Mouse (Mus musculus) neural tube, embryonic 14.5 days (tissue): ENCODE results near the gene Gps2. TPM values are rescaled to one million over a fixed set of nuclear protein-coding genes. Genes with fewer than 3 reads are reported as not detected.

ENCODE experiments used
- ATAC-seq: fragments of 200-750 bp; cut with Nextera tagmentation; 2 replicates; pipeline ENCODE4 v1.8.0; 2017; ENCODE audit warnings: low read depth, mild to moderate bottlenecking, moderate TSS enrichment, moderate library complexity
- H3K27ac ChIP-seq: fragments of 300-500 bp; sonication (generic); 2 replicates; pipeline ENCODE4 v1.5.1; 2014; ENCODE audit warnings: low read depth, mild to moderate bottlenecking, control low read depth, low read length, moderate library complexity, mixed read lengths
- H3K27me3 ChIP-seq: fragments of 300-500 bp; sonication (generic); 2 replicates; pipeline ENCODE4 v1.6.1; 2014; ENCODE audit warnings: low read length; ENCODE audit not compliant: control insufficient read depth, insufficient read depth
- H3K36me3 ChIP-seq: fragments of 300-500 bp; sonication (generic); 2 replicates; pipeline ENCODE4 v1.6.1; 2014; ENCODE audit warnings: low read length, mixed read lengths; ENCODE audit not compliant: control insufficient read depth, insufficient read depth
- H3K4me1 ChIP-seq: fragments of 300-500 bp; sonication (generic); 2 replicates; pipeline ENCODE4 v1.6.1; 2014; ENCODE audit warnings: low read length; ENCODE audit not compliant: control insufficient read depth, insufficient read depth
- H3K4me2 ChIP-seq: fragments of 300-500 bp; sonication (generic); 2 replicates; pipeline ENCODE4 v1.6.1; 2014; ENCODE audit warnings: mild to moderate bottlenecking, low read depth, low read length, control low read depth
- H3K4me3 ChIP-seq: fragments of 300-500 bp; sonication (generic); 2 replicates; pipeline ENCODE4 v1.5.1; 2014; ENCODE audit warnings: low read depth, low read length, control low read depth, mixed read lengths
- H3K9ac ChIP-seq: fragments of 300-500 bp; sonication (generic); replicated peaks from 2 replicates; pipeline ENCODE4 v1.6.1; 2014; ENCODE audit warnings: low read depth, mild to moderate bottlenecking, control low read depth, low read length, mixed read lengths
- H3K9me3 ChIP-seq: fragments of 300-500 bp; sonication (generic); 2 replicates; pipeline ENCODE4 v1.6.1; 2016; ENCODE audit warnings: low read length; ENCODE audit not compliant: control insufficient read depth
- WGBS: fragments of 180-500 bp; shearing (Covaris S2); extraction: QIAGEN DNeasy Blood & Tissue Kit; methylation state at CpG from one replicate; pipeline ENCODE4 v1.1.7; 2014; 5-methylcytosine and 5-hydroxymethylcytosine counted together
- polyA plus RNA-seq: library from polyadenylated mRNA; unstranded; fragments of >200 nt; fragmentation: Nextera tagmentation; extraction: Ambion mirVana; gene quantifications from 2 replicates; pipeline ENCODE4 v1.2.1, GENCODE M21; 2014

Gene Gps2
- polyA plus RNA-seq, 1 experiment from 2014 or later = 65.4 TPM

DNA sequence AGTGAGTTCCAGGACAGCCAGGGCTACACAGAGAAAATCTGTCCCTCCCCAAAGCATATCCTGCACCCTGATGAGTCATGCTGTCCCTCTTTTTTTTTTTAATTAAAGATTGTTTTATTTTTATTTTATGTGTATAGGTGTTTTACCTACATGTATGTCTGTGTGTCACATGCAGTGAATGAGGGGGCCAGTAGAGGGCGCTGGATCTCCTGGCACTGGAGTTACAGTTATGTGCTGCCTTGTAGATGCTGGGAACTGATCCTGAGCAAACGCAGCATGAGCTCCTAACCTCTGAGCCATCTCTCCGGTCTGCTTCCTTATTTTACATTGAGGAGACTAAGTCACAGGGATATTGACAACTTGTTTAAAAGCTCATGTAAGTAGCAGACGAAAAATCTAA, 30.6 kb upstream of the Gps2 start:
- no peaks in the 10 kb centered on the region for H3K27me3 ChIP-seq
- WGBS = 62% methylated on average over 4 of the region's 4 CpGs

DNA sequence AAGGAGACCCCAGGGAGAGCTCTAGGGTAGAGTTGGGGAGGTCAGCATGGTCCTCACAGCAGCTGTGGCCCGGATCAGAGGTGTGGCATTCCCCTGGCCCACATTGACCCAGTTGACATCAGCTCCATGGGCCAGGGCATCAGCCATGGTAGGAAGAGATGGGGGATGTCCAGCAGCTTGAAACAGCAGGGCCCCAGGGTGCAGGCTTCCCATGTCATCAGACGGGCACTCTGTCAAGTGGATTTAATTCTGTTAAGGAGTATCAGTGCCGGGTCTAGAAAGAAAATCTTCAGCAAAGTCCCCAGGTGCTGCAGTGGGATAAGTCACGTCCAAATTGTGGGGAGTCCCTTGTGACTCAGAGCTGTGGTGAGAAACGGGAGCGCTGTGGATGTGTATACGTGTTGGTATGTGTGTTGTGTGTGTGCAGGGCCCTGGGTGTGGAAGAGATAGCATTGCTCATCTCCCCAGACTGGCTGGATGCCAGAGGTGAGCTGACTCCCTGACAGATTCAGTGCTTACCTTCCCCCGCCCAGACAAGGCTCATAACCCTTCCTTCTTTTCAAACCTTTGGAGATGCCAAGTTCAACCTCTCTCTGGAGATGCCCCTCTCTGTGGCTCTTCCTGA, 30.0 kb upstream of the Gps2 start:
- no peak overlapping the region for H3K9ac ChIP-seq
- 90% methylated on average over 8 of the region's 8 CpGs for WGBS
- peaks cover 5% of the 10 kb centered on the region; the same call in 1 of the 2 replicates for H3K4me1 ChIP-seq
- H3K4me3 ChIP-seq = no peak overlapping the region
- no peak overlapping the region for H3K4me2 ChIP-seq
- ATAC-seq = no peak
- H3K9me3 ChIP-seq = no peaks in the 10 kb centered on the region
- no peaks in the 10 kb centered on the region for H3K36me3 ChIP-seq
- H3K27me3 ChIP-seq = no peaks in the 10 kb centered on the region
- no peak overlapping the region for H3K27ac ChIP-seq

More for the DNA sequence above, 30.6 kb upstream of the Gps2 start:
- Histone ChIP-seq H3K9ac (no peak overlapping the region), H3K36me3 (no peaks in the 10 kb centered on the region), H3K9me3 (no peaks in the 10 kb centered on the region), H3K4me2 (no peak overlapping the region), H3K4me3 (no peak overlapping the region), H3K27ac (no peak overlapping the region), H3K4me1 (peaks cover 5% of the 10 kb centered on the region; the same call in 1 of the 2 replicates)
- no peak for ATAC-seq

DNA sequence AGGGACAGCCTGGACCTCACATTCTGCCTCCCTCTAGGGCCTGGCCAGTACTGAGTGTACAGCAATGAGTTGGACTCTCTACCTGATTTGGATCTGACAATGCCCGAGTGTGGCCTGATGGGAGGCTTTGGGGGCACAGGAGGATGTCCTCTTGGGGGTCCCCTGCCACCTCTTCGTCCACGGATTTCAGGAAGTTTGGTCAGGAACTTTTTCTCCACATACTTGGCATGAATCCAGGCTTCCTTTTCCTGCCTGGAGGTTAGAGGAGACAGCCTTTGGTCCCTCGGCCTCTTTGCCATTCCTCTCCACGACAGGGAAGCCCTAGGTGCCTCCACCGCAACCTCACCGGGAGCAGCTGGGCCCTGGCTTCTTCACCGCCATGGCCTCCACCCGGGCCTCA, 29.4 kb upstream of the Gps2 start:
- H3K27ac ChIP-seq = no peak overlapping the region
- WGBS = 84% methylated on average over 9 of the region's 9 CpGs
- H3K4me2 ChIP-seq = no peak overlapping the region
- H3K9me3 ChIP-seq = no peaks in the 10 kb centered on the region
- H3K27me3 ChIP-seq = no peaks in the 10 kb centered on the region
- ATAC-seq = no peak
- no peaks in the 10 kb centered on the region for H3K36me3 ChIP-seq
- H3K4me1 ChIP-seq = peaks cover 5% of the 10 kb centered on the region; the same call in 1 of the 2 replicates
- H3K4me3 ChIP-seq = no peak overlapping the region
- no peak overlapping the region for H3K9ac ChIP-seq

DNA sequence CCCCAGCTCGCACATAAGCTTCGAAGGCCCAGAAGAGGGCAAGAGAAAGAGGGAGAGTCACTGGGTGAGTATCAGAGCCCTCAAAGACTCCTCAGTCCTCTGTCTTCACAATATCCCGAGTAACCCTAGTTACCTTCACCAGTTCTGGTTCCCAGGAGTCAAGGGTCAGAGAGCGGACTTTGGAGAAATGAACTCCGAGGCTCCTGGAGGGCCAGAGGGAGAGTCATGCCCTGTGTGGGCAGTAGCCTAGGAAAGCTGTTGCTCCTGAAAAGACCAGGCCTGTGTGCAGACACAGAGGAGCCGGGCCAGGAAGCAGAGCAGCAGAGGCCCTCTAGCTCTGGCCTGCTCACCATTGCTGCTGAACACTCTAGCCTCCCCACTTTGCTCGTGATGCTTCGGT, 29.0 kb upstream of the Gps2 start:
- no peak overlapping the region for H3K9ac ChIP-seq
- H3K9me3 ChIP-seq = no peaks in the 10 kb centered on the region
- WGBS = 75% methylated on average over 8 of the region's 8 CpGs
- H3K27ac ChIP-seq = no peak overlapping the region
- H3K4me1 ChIP-seq = peaks cover 5% of the 10 kb centered on the region; the same call in 1 of the 2 replicates
- no peak overlapping the region for H3K4me3 ChIP-seq
- H3K36me3 ChIP-seq = no peaks in the 10 kb centered on the region
- no peaks in the 10 kb centered on the region for H3K27me3 ChIP-seq
- no peak for ATAC-seq
- no peak overlapping the region for H3K4me2 ChIP-seq

DNA sequence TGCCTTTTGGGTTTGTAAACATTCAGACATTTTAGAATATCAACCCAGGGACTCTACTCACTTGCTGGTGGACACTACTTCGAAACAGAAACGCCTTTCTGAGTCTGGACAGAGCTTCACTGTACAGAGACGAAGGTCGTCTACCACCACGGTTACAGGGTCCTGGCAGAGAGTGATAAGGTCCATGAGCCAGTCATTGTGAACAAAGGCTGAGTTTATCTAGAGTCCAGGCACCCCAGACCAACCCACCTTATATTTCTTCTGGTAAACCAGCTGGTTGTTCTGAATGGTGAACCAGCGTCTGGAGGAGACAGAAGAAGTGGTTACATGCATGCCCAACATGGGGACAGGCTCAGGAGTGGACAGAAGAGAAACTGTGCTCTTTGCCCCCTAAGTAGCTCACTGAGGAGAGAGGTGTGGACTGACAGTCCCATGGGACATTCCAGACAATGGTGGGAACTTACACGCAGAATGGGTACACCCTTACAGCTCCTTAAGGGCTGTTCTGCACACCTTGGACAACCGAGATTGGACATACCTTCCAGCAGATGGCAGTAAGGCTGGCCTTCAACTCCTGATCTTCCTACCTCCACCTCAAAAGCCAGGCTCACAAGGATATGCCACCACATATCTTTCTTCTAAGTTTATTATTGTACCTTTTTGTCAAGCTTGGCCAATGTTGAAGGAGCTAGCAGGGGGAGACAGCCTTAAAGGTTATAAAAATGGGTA, 26.6 kb upstream of the Gps2 start:
- Histone ChIP-seq H3K4me1 (no peaks in the 10 kb centered on the region), H3K4me3 (no peak overlapping the region), H3K4me2 (no peak overlapping the region), H3K27ac (no peak overlapping the region), H3K9ac (no peak overlapping the region), H3K36me3 (no peaks in the 10 kb centered on the region), H3K9me3 (no peaks in the 10 kb centered on the region), H3K27me3 (no peaks in the 10 kb centered on the region)
- WGBS = 77% methylated on average over 8 of the region's 8 CpGs
- no peak for ATAC-seq

DNA sequence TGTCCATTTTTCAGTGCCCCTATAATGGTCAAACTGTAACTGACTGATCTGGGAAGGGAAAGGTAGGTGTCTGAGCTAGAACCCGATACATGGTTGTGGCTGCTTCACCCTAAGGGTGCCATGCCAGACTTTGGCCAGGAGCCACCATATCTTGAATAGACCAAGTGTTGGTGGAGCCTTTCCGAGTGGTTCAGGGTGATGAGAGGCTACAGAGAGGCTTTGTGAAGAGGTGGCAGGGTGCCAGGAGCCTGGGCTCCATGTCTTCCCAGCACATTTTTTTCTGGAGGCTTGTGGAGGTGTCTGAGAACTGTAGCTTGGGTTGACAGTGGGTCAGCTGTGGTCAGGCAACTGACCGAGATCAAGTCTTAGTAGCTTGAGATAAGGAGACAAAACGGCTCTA, 22.2 kb upstream of the Gps2 start:
- Histone ChIP-seq H3K27me3 (no peaks in the 10 kb centered on the region), H3K9me3 (no peaks in the 10 kb centered on the region), H3K36me3 (no peaks in the 10 kb centered on the region), H3K4me1 (no peaks in the 10 kb centered on the region), H3K9ac (no peak overlapping the region), H3K4me3 (no peak overlapping the region), H3K4me2 (no peak overlapping the region), H3K27ac (no peak overlapping the region)
- no peak for ATAC-seq
- 68% methylated on average over 4 of the region's 4 CpGs for WGBS

DNA sequence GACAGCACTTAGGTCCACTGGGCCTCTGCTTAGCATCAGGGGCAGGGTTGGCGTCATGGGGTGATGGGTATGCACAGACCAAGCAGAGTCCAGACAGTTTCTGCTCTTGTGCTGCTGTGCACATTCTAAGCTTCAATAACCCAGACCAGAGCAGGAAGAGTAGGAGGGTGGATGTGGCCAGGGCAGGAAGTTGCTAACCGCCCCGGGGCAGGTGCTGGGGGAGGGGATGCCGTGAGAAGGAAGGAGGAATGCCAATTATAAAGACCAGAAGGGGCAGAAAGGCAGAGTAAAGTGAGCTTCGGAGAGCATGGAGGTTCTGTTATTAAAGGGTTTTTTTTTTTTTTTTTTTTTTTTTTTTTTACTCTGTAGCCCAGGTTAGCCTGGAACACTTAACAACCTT, 19.0 kb upstream of the Gps2 start:
- Histone ChIP-seq H3K27ac (no peak overlapping the region), H3K36me3 (no peaks in the 10 kb centered on the region), H3K4me3 (no peak overlapping the region), H3K4me1 (peaks cover 9% of the 10 kb centered on the region; the same call in 1 of the 2 replicates), H3K27me3 (no peaks in the 10 kb centered on the region), H3K9ac (no peak overlapping the region), H3K4me2 (no peak overlapping the region), H3K9me3 (no peaks in the 10 kb centered on the region)
- 83% methylated on average over 5 of the region's 5 CpGs for WGBS
- ATAC-seq = no peak

DNA sequence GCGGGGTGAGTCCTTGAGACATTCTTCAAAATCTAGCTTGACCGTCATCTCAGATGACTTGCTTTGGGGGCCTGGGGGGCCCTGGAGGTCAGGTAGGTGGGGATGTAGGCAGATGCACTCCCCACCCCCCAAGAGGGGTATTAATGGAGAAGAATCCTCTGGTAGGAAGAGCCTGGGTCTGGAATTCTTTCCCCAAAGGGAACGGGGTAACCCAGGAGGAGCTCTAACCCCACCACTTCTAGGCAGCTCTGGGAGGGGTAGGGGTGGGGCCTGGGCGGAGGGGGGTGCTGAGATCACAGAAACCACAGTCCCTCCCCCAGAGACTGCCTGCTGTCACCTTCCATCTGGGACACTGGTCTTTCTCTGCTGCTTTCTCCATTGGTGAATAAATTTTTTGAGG, 18.4 kb upstream of the Gps2 start, which contains the start of gene Acap1:
Gene Acap1, minus strand, starts transcription at position 249 of the 400 bp plus-strand sequence.
- H3K4me2 ChIP-seq = no peak within 1 kb of the TSS
- WGBS = 80% methylated on average over 4 of the region's 4 CpGs
- H3K9ac ChIP-seq = no peak within 1 kb of the TSS
- H3K4me1 ChIP-seq = peaks cover 12% of the 10 kb centered on the region; the same call in 1 of the 2 replicates
- H3K9me3 ChIP-seq = no peaks in the 10 kb centered on the region
- H3K4me3 ChIP-seq = no peak within 1 kb of the TSS
- no peaks in the 10 kb centered on the region for H3K27me3 ChIP-seq
- no peak for ATAC-seq
- H3K36me3 ChIP-seq = no peaks in the 10 kb centered on the region
- no peak within 1 kb of the TSS for H3K27ac ChIP-seq

DNA sequence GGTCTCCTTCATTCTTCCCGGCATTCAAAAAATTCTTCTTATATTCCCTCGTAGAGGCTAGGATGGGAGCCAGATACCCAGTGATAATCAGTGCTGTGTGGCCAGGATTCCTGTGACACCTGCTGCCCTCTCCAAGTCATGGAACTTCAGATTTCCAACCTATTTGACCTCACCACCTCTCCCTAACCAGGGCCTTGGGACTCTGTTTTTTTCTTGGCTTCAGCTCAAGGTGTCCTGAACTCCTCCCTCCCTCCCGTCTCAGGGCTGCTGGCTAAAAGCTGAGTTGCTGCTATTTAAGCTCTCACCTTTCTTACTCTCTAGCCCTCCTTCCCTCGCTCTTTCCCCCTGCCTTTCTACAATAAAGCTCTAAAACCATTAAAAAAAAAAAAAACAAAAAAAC, 13.8 kb upstream of the Gps2 start:
- Histone ChIP-seq H3K4me2 (peak overlapping the region; percentile 88), H3K27me3 (no peaks in the 10 kb centered on the region), H3K4me3 (peak overlapping the region; percentile 80), H3K9me3 (no peaks in the 10 kb centered on the region), H3K36me3 (peaks cover 12% of the 10 kb centered on the region), H3K4me1 (peaks cover 23% of the 10 kb centered on the region), H3K27ac (no peak overlapping the region), H3K9ac (peak overlapping the region; percentile 96; the same call in 1 of the 2 replicates)
- WGBS = 24% methylated on average over 4 of the region's 4 CpGs
- no peak for ATAC-seq
